Mouse (Mus musculus): ENCODE measurements around the gene Lekr1. TPM values are rescaled to one million over a fixed set of nuclear protein-coding genes. Genes with fewer than 3 reads are reported as not detected.

Gene Lekr1
- total and polyA plus RNA-seq, 2 experiments from 2014 or later: 2.9 to 6.8 TPM

DNA sequence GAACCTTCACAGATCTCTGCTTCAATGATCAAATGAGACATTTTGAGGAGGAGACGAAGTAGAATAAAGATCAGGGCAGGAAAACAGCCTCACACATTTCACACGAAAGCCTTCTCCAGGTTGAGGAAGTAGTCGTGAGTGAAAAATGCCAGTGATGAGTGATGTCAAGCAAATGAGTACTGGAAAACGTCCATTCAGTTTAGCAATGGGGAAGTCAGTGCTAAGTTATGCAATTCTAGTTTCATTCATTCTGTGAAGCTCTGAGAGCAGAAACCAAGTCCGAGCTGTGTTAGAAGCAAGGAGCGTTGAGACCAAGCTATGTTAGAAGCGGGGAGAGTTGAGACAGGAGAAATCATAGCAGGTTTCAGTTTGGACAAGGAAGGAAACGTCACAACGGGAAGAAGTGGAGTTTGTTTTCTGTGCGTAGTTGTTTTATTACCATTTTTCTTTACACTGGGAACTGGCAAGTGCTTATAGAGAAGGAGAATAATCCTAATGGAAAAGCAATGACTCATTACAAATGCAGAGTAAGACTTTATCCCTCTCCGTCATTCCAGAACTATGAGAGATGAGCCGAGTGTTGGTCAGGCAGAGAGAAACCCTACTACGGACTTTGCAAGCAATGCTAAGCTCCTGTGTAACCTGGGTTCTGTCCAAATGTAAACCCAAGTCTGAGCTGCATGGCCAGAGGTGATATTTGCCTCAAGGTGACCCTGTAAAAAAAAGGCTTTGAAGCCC, 207.2 kb downstream of the Lekr1 start:
- DNase-seq (ENCODE audit: low spot score) (no peak), ATAC-seq (no peak)
- Histone ChIP-seq H3K4me1 (ENCODE audit: insufficient read depth, low read length) (peaks cover 7% of the 10 kb centered on the region; the same call in 1 of the 2 replicates), H3K27me3 (ENCODE audit: insufficient read depth, low read length) (no peaks in the 10 kb centered on the region), H3K9ac (replicated peaks; ENCODE audit: low read length) (no peak overlapping the region), H3K36me3 (ENCODE audit: insufficient read depth, low read length) (no peaks in the 10 kb centered on the region), H3K4me3 (ENCODE audit: low read length) (no peak overlapping the region), H3K4me2 (ENCODE audit: low read depth, low read length) (no peak overlapping the region), H3K27ac (no peak overlapping the region), H3K9me3 (ENCODE audit: low read length) (no peaks in the 10 kb centered on the region)
- no peak for TF ChIP-seq CTCF (IDR thresholded peaks at IDR 0.05; ENCODE audit: low read depth)
- WGBS: 84% methylated on average over 13 of the region's 13 CpGs

Small RNAs within 50 kb of the gene (microRNA-seq; reads per million reads assigned to microRNA genes)
- 0.35 to 1.8 reads per million in 2 experiments for gene Mir8120

Other genes with a start within 250 kb of the Lekr1 start
- gene Tiparp, start 137.8 kb upstream of the Lekr1 start, total RNA-seq (2014; rRNA removed): 21.6 and 23.7 TPM in 2 replicates
- 21.6 and 22.0 TPM in 2 replicates for gene Tiparp, start 137.8 kb upstream of the Lekr1 start, polyA plus RNA-seq (2015; fragmentation: Nextera tagmentation; extraction: Ambion mirVana)

Data from hindbrain, postnatal 0 days (tissue).